Mouse (Mus musculus): ENCODE measurements around the gene Myog. TPM values are rescaled to one million over a fixed set of nuclear protein-coding genes. Genes with fewer than 3 reads are reported as not detected.

The Myog gene
- total RNA-seq, 1 experiment: 0.18 TPM

DNA sequence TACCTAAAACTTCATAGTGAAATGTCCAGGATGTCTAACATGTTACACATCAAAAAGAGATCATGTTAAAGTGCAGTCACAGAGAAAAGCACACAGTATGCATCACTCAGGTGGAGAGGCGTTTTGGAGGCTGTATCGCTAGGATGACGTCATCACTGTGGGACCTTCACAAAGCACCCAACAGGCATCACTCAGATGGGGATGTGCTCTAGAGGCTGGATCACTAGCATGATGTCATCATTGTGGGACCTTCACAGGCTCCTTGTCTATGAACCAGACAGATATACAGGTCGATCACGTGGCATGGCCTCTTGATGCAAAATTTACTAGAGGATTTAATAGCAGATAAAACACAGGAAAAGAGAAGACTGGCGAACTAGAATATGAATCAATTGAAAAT, 25.4 kb upstream of the Myog start:
- TF ChIP-seq MAFK (IDR thresholded peaks at IDR 0.05; ENCODE audit: insufficient read depth, low read depth, low read length) (no peak), ZC3H11A (IDR thresholded peaks at IDR 0.05; ENCODE audit: borderline replicate concordance, low read depth, low read length) (no peak)
- DNase-seq (ENCODE audit: low read depth, low spot score): no peak
- Histone ChIP-seq H3K36me3 (ENCODE audit: control insufficient read depth, insufficient read depth, low read length, poor library complexity, severe bottlenecking) (no peaks in the 10 kb centered on the region), H3K9me3 (ENCODE audit: control insufficient read depth, insufficient read depth, low read depth, low read length) (no peaks in the 10 kb centered on the region), H3K9ac (ENCODE audit: insufficient read depth, low read depth, low read length, poor library complexity, severe bottlenecking) (no peak overlapping the region), H3K4me3 (ENCODE audit: insufficient read depth in 1 of 2, low read depth in 1 of 2, low read length in 2 of 2, poor library complexity in 1 of 2, severe bottlenecking in 1 of 2) (no peak overlapping the region), H3K27ac (ENCODE audit: insufficient read depth, low read depth, low read length, poor library complexity, severe bottlenecking) (no peak overlapping the region), H3K4me1 (ENCODE audit: control insufficient read depth in 2 of 2, insufficient read depth in 2 of 2, low read length in 2 of 2, poor library complexity in 1 of 2) (no peaks in the 10 kb centered on the region)
- in situ Hi-C loops (cut with MboI; ENCODE audit: low sequenced_read_pairs in 2 of 2, unreplicated experiment in 2 of 2): no loop called here

DNA sequence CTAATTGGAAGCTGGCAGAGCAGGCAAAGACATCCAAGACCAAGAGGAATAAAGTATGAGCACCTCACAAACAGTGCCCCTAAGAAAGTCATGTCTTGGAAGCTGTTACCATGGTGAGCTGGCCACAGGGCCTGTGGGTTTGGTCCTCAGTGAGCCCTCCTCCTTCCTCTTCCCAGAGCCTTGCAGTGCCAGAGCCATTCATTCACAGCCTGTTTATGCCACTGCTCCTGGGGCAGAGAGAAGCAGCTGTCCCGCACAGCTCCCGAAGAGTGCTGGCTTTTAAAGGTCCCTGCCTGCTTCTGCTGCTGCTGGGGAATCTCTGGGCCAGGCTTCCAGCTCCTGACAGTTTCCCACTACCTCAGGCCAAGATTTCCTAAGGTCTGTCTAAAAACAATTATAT, 24.0 kb upstream of the Myog start:
- Histone ChIP-seq H3K27ac (ENCODE audit: insufficient read depth, low read depth, low read length, poor library complexity, severe bottlenecking) (no peak overlapping the region), H3K36me3 (ENCODE audit: control insufficient read depth, insufficient read depth, low read length, poor library complexity, severe bottlenecking) (no peaks in the 10 kb centered on the region), H3K9ac (ENCODE audit: insufficient read depth, low read depth, low read length, poor library complexity, severe bottlenecking) (no peak overlapping the region), H3K9me3 (ENCODE audit: control insufficient read depth, insufficient read depth, low read depth, low read length) (no peaks in the 10 kb centered on the region), H3K4me3 (ENCODE audit: insufficient read depth in 1 of 2, low read depth in 1 of 2, low read length in 2 of 2, poor library complexity in 1 of 2, severe bottlenecking in 1 of 2) (no peak overlapping the region), H3K4me1 (ENCODE audit: control insufficient read depth in 2 of 2, insufficient read depth in 2 of 2, low read length in 2 of 2, poor library complexity in 1 of 2) (no peaks in the 10 kb centered on the region)
- no peak for DNase-seq (ENCODE audit: low read depth, low spot score)
- TF ChIP-seq MAFK (IDR thresholded peaks at IDR 0.05; ENCODE audit: insufficient read depth, low read depth, low read length) (no peak), CHD2 (IDR thresholded peaks at IDR 0.05; ENCODE audit: low read depth, low read length) (no peak), ZNF384 (IDR thresholded peaks at IDR 0.05; ENCODE audit: low read depth, low read length) (no peak), HCFC1 (IDR thresholded peaks at IDR 0.05; ENCODE audit: borderline replicate concordance, insufficient read depth, low read length) (no peak), ZC3H11A (IDR thresholded peaks at IDR 0.05; ENCODE audit: borderline replicate concordance, low read depth, low read length) (no peak)
- in situ Hi-C loops (cut with MboI; ENCODE audit: low sequenced_read_pairs in 2 of 2, unreplicated experiment in 2 of 2): no loop called here

DNA sequence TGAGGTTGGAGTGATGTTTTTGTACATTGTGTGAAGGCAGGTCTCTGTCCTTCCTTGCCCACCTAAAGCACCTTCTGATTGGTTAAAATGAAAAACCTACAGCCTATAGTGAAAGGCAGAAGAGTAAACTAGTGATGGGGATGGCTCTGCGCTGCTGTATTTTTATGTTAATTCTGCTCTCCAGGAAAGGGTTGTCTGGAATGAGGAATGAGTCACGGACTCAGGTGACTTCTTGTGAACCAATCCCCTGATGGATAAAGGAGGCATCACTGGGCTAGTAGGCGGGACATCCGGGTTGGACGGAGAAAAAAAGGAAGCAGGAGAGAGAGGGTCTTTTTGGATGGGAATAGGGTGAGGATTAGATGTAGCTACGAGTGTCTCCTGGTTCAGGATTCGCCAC, 19.8 kb upstream of the Myog start:
- TF ChIP-seq HCFC1 (IDR thresholded peaks at IDR 0.05; ENCODE audit: borderline replicate concordance, insufficient read depth, low read length): no peak
- TF ChIP-seq MAFK (IDR thresholded peaks at IDR 0.05; ENCODE audit: insufficient read depth, low read depth, low read length): no peak
- no peak for TF ChIP-seq ZC3H11A (IDR thresholded peaks at IDR 0.05; ENCODE audit: borderline replicate concordance, low read depth, low read length)
- TF ChIP-seq CHD2 (IDR thresholded peaks at IDR 0.05; ENCODE audit: low read depth, low read length): no peak
- no peak for TF ChIP-seq ZNF384 (IDR thresholded peaks at IDR 0.05; ENCODE audit: low read depth, low read length)
- no peak for DNase-seq (ENCODE audit: low read depth, low spot score)
- Histone ChIP-seq H3K36me3 (ENCODE audit: control insufficient read depth, insufficient read depth, low read length, poor library complexity, severe bottlenecking) (no peaks in the 10 kb centered on the region), H3K27ac (ENCODE audit: insufficient read depth, low read depth, low read length, poor library complexity, severe bottlenecking) (no peak overlapping the region), H3K4me1 (ENCODE audit: control insufficient read depth in 2 of 2, insufficient read depth in 2 of 2, low read length in 2 of 2, poor library complexity in 1 of 2) (no peaks in the 10 kb centered on the region), H3K9me3 (ENCODE audit: control insufficient read depth, insufficient read depth, low read depth, low read length) (no peaks in the 10 kb centered on the region), H3K4me3 (ENCODE audit: insufficient read depth in 1 of 2, low read depth in 1 of 2, low read length in 2 of 2, poor library complexity in 1 of 2, severe bottlenecking in 1 of 2) (no peak overlapping the region), H3K9ac (ENCODE audit: insufficient read depth, low read depth, low read length, poor library complexity, severe bottlenecking) (no peak overlapping the region)
- in situ Hi-C loops (cut with MboI; ENCODE audit: low sequenced_read_pairs in 2 of 2, unreplicated experiment in 2 of 2): no loop called here

GRCm38 (mm10) chr1:134272754-134273250, 17.0 kb upstream of the Myog start:
- no peak for DNase-seq (ENCODE audit: low read depth, low spot score)
- in situ Hi-C loops (cut with MboI; ENCODE audit: low sequenced_read_pairs in 2 of 2, unreplicated experiment in 2 of 2): no loop called here
- no peaks in the 10 kb centered on the region for H3K9me3 ChIP-seq (ENCODE audit: control insufficient read depth, insufficient read depth, low read depth, low read length)
- no peak for TF ChIP-seq CHD2 (IDR thresholded peaks at IDR 0.05; ENCODE audit: low read depth, low read length)
- TF ChIP-seq HCFC1 (IDR thresholded peaks at IDR 0.05; ENCODE audit: borderline replicate concordance, insufficient read depth, low read length): no peak
- TF ChIP-seq ZC3H11A (IDR thresholded peaks at IDR 0.05; ENCODE audit: borderline replicate concordance, low read depth, low read length): no peak
- TF ChIP-seq ZNF384 (IDR thresholded peaks at IDR 0.05; ENCODE audit: low read depth, low read length): no peak
- TF ChIP-seq MAFK (IDR thresholded peaks at IDR 0.05; ENCODE audit: insufficient read depth, low read depth, low read length): no peak
- no peak overlapping the region for H3K9ac ChIP-seq (ENCODE audit: insufficient read depth, low read depth, low read length, poor library complexity, severe bottlenecking)
- H3K4me1 ChIP-seq (ENCODE audit: control insufficient read depth in 2 of 2, insufficient read depth in 2 of 2, low read length in 2 of 2, poor library complexity in 1 of 2): no peaks in the 10 kb centered on the region
- no peak overlapping the region for H3K4me3 ChIP-seq (ENCODE audit: insufficient read depth in 1 of 2, low read depth in 1 of 2, low read length in 2 of 2, poor library complexity in 1 of 2, severe bottlenecking in 1 of 2)
- no peak overlapping the region for H3K27ac ChIP-seq (ENCODE audit: insufficient read depth, low read depth, low read length, poor library complexity, severe bottlenecking)
- H3K36me3 ChIP-seq (ENCODE audit: control insufficient read depth, insufficient read depth, low read length, poor library complexity, severe bottlenecking): no peaks in the 10 kb centered on the region

Data from ES-E14 (cell line).